Mouse (Mus musculus) liver, postnatal 0 days (tissue): Measurements from ENCODE around the gene Moap1. TPM values are rescaled to one million over a fixed set of nuclear protein-coding genes. Genes with fewer than 3 reads are reported as not detected.

Source experiments
- ATAC-seq: fragments of 200-750 bp; cut with Nextera tagmentation; 2 replicates; pipeline ENCODE4 v1.8.0; 2017; ENCODE audit warnings: mild to moderate bottlenecking, moderate library complexity
- DNase-seq: peaks from one replicate; pipeline ENCODE4 v3.0.0-alpha.2; 2016
- H3K27ac ChIP-seq: fragments of 300-500 bp; sonication (generic); 2 replicates; pipeline ENCODE4 v1.5.1; 2014; ENCODE audit warnings: antibody characterized with exemption, moderate library complexity, mild to moderate bottlenecking, low read depth
- H3K27me3 ChIP-seq: fragments of 300-500 bp; sonication (generic); 2 replicates; pipeline ENCODE4 v1.6.1; 2014; ENCODE audit warnings: low read length, control low read depth, mixed read lengths; ENCODE audit not compliant: insufficient read depth
- H3K36me3 ChIP-seq: fragments of 300-500 bp; sonication (generic); replicated peaks from 2 replicates; pipeline ENCODE4 v1.6.1; 2014; ENCODE audit warnings: mild to moderate bottlenecking, control low read depth, low read length, moderate library complexity, mixed read lengths; ENCODE audit not compliant: insufficient read depth
- H3K4me1 ChIP-seq: fragments of 300-500 bp; sonication (generic); 2 replicates; pipeline ENCODE4 v1.6.1; 2014; ENCODE audit warnings: antibody characterized with exemption, mild to moderate bottlenecking, control low read depth; ENCODE audit not compliant: insufficient read depth
- H3K4me2 ChIP-seq: fragments of 300-500 bp; sonication (generic); 2 replicates; pipeline ENCODE4 v1.6.1; 2014; ENCODE audit warnings: low read depth, mild to moderate bottlenecking, low read length, moderate library complexity, mixed read lengths
- H3K4me3 ChIP-seq: fragments of 300-500 bp; sonication (generic); 2 replicates; pipeline ENCODE4 v1.5.1; 2014; ENCODE audit warnings: low read depth, low read length
- H3K9ac ChIP-seq: fragments of 300-500 bp; sonication (generic); replicated peaks from 2 replicates; pipeline ENCODE4 v1.6.1; 2014; ENCODE audit warnings: mild to moderate bottlenecking, moderate library complexity
- H3K9me3 ChIP-seq: fragments of 300-500 bp; sonication (generic); 2 replicates; pipeline ENCODE4 v1.6.1; 2016; ENCODE audit warnings: mild to moderate bottlenecking, control low read depth, low read length, mixed read lengths
- CTCF ChIP-seq: sonication (generic); IDR thresholded peaks from 2 replicates; pipeline ENCODE4 v1.5.1; 2016; ENCODE audit warnings: antibody characterized with exemption, low read depth
- EP300 ChIP-seq: IDR thresholded peaks from 2 replicates; pipeline ENCODE4 v1.6.1; 2016; ENCODE audit warnings: antibody characterized with exemption, low read depth, mild to moderate bottlenecking
- WGBS: fragments of 180-500 bp; shearing (Covaris S2); extraction: QIAGEN DNeasy Blood & Tissue Kit; methylation state at CpG from one replicate; pipeline ENCODE4 v1.1.7; 2014; ENCODE audit not compliant: insufficient replicate concordance; 5-methylcytosine and 5-hydroxymethylcytosine counted together
- polyA plus RNA-seq: library from polyadenylated mRNA; unstranded; fragments of >200 nt; fragmentation: Nextera tagmentation; extraction: Ambion mirVana; gene quantifications from 2 replicates; pipeline ENCODE4 v1.2.1, GENCODE M21; 2015

The Moap1 gene
- polyA plus RNA-seq, result 4.2 and 4.9 TPM in 2 replicates

- Histone ChIP-seq H3K4me1 (peaks cover 19% of the 10 kb centered on the region), H3K27ac (peak within 1 kb of the TSS; percentile 92), H3K4me3 (peak within 1 kb of the TSS; percentile 67), H3K9ac (peak within 1 kb of the TSS; percentile 75), H3K36me3 (no peaks in the 10 kb centered on the region; the same call in 1 of the 2 replicates), H3K4me2 (peak within 1 kb of the TSS; percentile 81), H3K9me3 (no peaks in the 10 kb centered on the region), H3K27me3 (no peaks in the 10 kb centered on the region)
- peak; percentile 97 for ATAC-seq
- DNase-seq, result peak; percentile 93
- WGBS, result 1% methylated on average over 59 of the region's 63 CpGs
- TF ChIP-seq EP300, result no peak
- no peak for TF ChIP-seq CTCF
Measured at GRCm38 (mm10) chr12:102743589-102744574, at the start of gene Moap1, which contains the start of gene Tmem251. Moap1 (minus strand) TSS chr12:102743661. Tmem251 (plus strand) TSS chr12:102743762.

- H3K4me3 ChIP-seq, result peak overlapping the region; percentile 24; the same call in 1 of the 2 replicates
Measured at GRCm38 (mm10) chr12:102787927-102788326, 44.5 kb upstream of the Moap1 start.

GRCm38 (mm10) chr12:102785593-102785985 is 42.1 kb upstream of the Moap1 start:
- Histone ChIP-seq H3K27ac (peak overlapping the region; percentile 55), H3K4me3 (no peak overlapping the region), H3K9me3 (no peaks in the 10 kb centered on the region), H3K36me3 (peaks cover 29% of the 10 kb centered on the region), H3K4me1 (peaks cover 4% of the 10 kb centered on the region; the same call in 1 of the 2 replicates), H3K4me2 (peak overlapping the region; percentile 35), H3K9ac (no peak overlapping the region), H3K27me3 (no peaks in the 10 kb centered on the region)
- WGBS, result 83% methylated on average over 5 of the region's 5 CpGs
- no peak for ATAC-seq
- no peak for TF ChIP-seq EP300
- no peak for TF ChIP-seq CTCF
- no peak for DNase-seq

More at GRCm38 (mm10) chr12:102787927-102788326, 44.5 kb upstream of the Moap1 start:
- H3K4me2 ChIP-seq, result peak overlapping the region; percentile 52
- H3K9ac ChIP-seq, result no peak overlapping the region
- 57% methylated on average over 7 of the region's 7 CpGs for WGBS
- TF ChIP-seq CTCF, result no peak
- TF ChIP-seq EP300, result peak; percentile 87
- H3K27me3 ChIP-seq, result no peaks in the 10 kb centered on the region
- H3K36me3 ChIP-seq, result peaks cover 45% of the 10 kb centered on the region
- H3K27ac ChIP-seq, result peak overlapping the region; percentile 82
- ATAC-seq, result peak; percentile 97
- peaks cover 4% of the 10 kb centered on the region; the same call in 1 of the 2 replicates for H3K4me1 ChIP-seq
- DNase-seq, result peak; percentile 56
- H3K9me3 ChIP-seq, result no peaks in the 10 kb centered on the region

GRCm38 (mm10) chr12:102784899-102785592 is 41.6 kb upstream of the Moap1 start:
- no peak for TF ChIP-seq CTCF
- no peak for TF ChIP-seq EP300
- DNase-seq, result no peak
- Histone ChIP-seq H3K9ac (no peak overlapping the region), H3K4me3 (no peak overlapping the region), H3K27me3 (no peaks in the 10 kb centered on the region), H3K27ac (peak overlapping the region; percentile 55), H3K9me3 (no peaks in the 10 kb centered on the region), H3K4me1 (peaks cover 4% of the 10 kb centered on the region; the same call in 1 of the 2 replicates), H3K36me3 (peaks cover 23% of the 10 kb centered on the region), H3K4me2 (peak overlapping the region; percentile 35)
- no peak for ATAC-seq
- 78% methylated on average over 19 of the region's 19 CpGs for WGBS

GRCm38 (mm10) chr12:102782841-102783240 is 39.4 kb upstream of the Moap1 start:
- H3K9ac ChIP-seq, result no peak overlapping the region
- no peak overlapping the region for H3K4me3 ChIP-seq
- H3K4me1 ChIP-seq, result peaks cover 9% of the 10 kb centered on the region; the same call in 1 of the 2 replicates
- H3K4me2 ChIP-seq, result no peak overlapping the region
- no peaks in the 10 kb centered on the region for H3K27me3 ChIP-seq
- no peak for DNase-seq
- no peak overlapping the region for H3K27ac ChIP-seq
- TF ChIP-seq CTCF (no peak), EP300 (no peak)
- no peak for ATAC-seq
- no peaks in the 10 kb centered on the region for H3K9me3 ChIP-seq
- 86% methylated on average over 5 of the region's 5 CpGs for WGBS
- peaks cover 16% of the 10 kb centered on the region for H3K36me3 ChIP-seq

GRCm38 (mm10) chr12:102779452-102779851 is 36.0 kb upstream of the Moap1 start:
- TF ChIP-seq EP300 (no peak), CTCF (peak; percentile 53)
- Histone ChIP-seq H3K9ac (no peak overlapping the region), H3K27me3 (no peaks in the 10 kb centered on the region), H3K9me3 (no peaks in the 10 kb centered on the region), H3K4me3 (no peak overlapping the region), H3K27ac (peak overlapping the region; percentile 34; the same call in 1 of the 2 replicates), H3K4me2 (no peak overlapping the region), H3K4me1 (0 out of 2 replicates have a peak, but pooled peaks cover 9% of the 10 kb centered on the region), H3K36me3 (peaks cover 19% of the 10 kb centered on the region)
- DNase-seq, result peak; percentile 51
- WGBS, result 60% methylated on average over 3 of the region's 3 CpGs
- ATAC-seq, result peak; percentile 83
